Mouse (Mus musculus) CD4-positive, CD25-positive, alpha-beta regulatory T cell, adult 9 weeks (primary cell): ENCODE measurements around the gene AI854703. TPM values are rescaled to one million over a fixed set of nuclear protein-coding genes. Genes with fewer than 3 reads are reported as not detected.

Experiments
- polyA plus RNA-seq: library from polyadenylated mRNA; unstranded; fragments of 100-300 nt; shearing (Covaris generic); gene quantifications from one replicate; pipeline ENCODE4 v1.2.1, GENCODE M21; 2017

Gene AI854703
- polyA plus RNA-seq: 5.2 TPM

DNA sequence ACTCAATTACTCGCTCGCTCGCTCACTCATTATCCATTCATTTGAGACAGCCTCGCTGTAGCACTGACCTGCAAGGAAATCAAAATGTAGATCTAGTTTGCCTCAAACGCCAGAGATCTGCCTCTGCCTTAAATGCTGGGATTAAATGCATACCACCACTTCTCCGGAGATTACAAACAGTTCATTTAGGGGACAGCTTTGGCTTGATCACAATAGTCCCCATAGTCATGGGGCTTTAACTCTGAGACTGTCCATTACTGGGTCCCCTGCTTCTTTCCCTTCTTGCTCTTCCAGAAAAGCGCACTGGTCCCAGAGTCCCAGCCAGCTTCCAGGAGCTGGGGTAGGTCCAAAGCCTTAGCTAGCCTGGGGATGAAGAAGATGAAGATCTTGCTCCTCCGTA, at the start of gene AI854703:
Gene AI854703 (plus strand): TSS at position 301 of the 400 bp plus-strand sequence.

DNA sequence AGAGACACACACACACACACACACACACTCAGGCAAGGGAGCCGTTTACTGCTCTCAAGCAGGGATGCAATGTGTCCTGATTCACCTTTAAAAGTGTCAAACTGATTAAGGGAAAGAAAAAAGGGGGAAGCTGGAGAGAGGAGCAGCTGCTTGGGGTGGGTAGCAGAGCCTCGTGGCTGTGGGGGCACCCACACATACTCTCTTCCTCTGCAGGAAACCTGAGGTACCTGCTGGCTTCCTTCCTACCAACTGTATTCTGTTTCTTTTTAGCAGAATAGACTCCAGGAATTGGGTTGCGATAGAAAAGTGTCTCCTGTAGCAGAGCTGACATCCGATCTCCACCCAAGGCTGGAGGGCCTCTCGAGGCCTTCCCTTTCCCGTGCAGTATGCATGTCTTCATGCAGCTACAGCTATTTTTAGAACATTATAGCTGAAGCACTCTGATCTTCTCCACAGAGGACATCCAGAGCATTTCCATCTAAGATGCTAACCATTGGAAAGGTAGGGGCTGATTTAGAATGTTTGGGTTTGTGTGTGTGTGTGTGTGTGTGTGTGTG, 37.3 kb upstream of the AI854703 start, which contains the start of gene Gm45021:
Gene Gm45021 (plus strand): TSS at position 417 of the 557 bp plus-strand sequence.

DNA sequence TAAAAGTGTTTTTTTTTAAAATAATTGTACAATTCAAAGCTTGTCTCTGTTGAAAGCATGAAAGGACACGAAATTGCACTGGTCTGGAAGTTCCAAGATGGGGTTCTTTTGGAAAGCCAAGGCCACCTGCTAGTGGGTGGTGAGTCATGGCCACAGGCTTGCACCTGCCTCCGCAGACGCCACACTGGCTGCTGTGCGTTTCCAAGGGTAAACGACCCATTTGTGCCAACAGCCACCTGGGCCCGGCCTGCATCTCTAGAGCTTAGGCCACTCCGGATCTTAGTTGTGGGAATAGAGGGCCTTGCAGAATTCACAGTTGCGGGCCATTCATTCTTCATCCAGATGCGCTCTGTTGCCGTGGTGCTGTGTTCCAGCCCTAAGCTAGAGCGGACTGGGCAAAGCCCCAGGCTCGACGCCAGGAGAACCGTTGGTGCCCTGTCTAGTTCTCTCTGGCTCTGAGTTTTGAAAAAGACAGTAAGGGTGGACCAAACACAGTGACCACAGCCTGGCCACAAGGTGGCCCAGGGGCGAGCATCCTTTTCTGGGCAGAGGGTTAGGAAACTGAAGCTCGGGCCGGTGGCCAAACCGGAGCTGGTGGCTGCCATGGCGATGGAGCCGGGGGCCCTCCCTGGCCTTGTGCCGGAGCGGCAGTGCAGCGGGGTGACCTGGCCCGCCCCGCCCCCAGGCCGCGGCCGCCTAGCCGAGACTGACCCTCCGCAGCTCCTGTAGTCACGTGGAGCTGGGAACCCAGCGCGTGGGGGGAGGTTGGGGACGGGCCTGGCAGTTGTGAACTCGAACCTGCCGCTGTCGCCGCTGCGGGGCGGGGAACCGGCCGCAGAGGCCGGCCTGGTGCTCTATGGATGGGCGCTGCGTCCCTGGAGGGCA, 33.2 kb upstream of the AI854703 start, which contains the start of the genes Repin1 and Gm44965:
Gene Repin1 (plus strand): TSS at position 726 of the 885 bp plus-strand sequence.
Gene Gm44965 (plus strand): TSS at position 784 of the 885 bp plus-strand sequence.

DNA sequence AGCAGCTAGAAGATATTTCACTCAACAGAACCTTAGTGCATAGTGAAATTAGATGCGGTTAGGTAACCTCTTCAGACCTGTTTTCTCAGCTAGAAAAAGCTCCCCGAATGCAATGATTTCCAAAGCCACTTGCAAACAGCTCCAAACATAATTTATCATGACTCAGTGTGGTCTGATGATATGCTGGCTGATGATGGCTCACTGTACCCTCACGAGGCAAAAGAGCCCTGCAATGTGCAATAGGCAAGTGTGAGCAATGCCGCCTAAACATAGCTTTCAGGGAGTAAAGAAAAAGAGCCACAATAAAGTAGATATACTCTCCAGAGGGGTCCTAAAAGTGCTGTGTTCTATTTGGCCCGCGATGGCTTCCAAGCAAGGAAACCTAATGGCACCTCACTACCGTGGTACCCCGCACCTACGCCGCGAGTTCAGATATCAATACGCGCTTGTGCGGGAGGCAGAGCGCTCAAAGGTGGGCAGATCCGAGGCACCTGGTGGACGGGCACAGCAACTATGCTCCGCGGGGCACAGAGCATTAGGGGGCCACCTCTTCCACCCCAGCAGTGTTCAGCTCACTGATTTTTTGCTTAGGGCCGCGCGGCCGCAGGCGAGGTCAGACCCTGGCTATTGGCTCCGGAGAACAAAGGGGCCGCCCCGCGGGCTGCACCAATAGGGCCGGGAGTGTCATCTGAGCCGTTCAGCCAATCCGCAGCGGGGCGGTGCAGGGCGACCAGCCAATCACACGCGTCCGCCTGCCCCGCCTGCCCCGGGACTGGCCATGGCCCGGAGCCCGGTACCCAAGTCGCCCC, 25.1 kb upstream of the AI854703 start, which contains the start of gene Zfp775:
Gene Zfp775 (plus strand): TSS at position 793 of the 809 bp plus-strand sequence.

DNA sequence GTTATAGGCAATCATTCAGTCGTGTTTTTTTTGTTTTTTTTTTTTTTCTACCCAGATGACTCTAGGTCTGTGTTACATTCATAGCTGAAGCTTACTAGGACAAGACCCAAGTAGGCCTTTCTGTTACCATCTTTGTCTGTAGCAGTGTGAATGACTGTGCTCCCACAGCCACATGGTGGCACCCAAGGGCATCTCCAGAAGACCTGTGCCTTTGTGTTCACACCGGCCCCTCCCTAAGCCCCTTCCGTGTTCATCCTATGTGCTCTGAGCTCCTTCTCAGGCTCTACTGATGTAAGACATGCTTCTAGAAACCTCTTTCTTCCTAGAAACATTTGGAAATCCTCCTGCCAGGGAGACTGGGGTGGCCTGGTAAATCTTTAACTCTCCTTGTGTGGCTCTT, 20.4 kb downstream of the AI854703 start, which contains the start of gene Gimap8:
Gene Gimap8 (plus strand): TSS at position 240 of the 400 bp plus-strand sequence.

DNA sequence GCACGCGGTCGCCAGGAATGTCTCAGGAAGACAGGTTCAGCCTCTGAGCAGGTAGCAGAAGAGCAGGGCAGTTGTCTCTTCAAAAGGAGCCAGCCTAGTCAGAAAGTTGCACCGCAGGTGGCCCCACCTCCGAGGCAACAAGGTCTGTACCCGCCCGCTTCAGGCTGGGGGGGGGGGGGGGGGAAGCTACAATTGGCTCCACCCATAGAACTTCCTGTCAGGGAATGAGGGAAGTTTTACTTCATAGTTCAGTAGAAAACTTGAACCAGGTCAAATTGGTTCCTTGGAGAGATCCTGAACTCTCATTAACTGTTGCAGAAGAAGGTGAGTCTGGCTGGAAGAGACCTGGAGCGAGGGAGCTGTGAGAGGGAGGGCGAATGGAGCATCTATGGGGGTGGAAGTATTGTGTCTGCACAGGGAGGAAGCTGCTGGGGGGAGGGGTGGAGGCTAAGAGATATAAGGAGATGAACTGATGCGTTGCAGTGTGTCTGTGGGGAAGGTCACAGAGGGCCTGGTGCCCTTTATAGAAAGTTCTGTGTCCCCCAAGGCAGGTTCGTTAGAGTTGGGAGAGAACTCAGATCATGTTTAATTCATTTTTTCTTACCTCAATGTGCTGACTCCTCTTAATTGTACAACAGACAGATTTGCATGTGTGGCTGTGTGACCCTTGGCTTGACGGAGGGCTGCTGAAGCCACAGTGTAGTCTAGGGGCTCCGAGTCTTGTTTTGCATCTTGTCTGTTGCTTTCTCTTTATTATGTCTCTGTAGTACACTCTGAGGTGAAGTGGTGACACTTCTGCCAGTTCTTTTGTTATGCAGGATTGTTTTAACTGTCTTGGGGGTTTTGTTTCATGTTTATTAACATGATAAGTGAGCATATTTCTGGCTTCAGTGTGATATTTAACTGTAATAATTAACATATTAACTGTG, 49.6 kb downstream of the AI854703 start, which contains the start of gene Gimap9:
Gene Gimap9 (plus strand): TSS at position 199 of the 929 bp plus-strand sequence.

Other genes with a start within 250 kb of the AI854703 start
- 34.6 TPM for gene Krba1, start 231.2 kb upstream of the AI854703 start, polyA plus RNA-seq
- 14.2 TPM for gene Zfp467, start 180.9 kb upstream of the AI854703 start, polyA plus RNA-seq
- gene Sspo, start 178.5 kb upstream of the AI854703 start, polyA plus RNA-seq: 0.21 TPM
- 0.29 TPM for gene Atp6v0e2, start 89.1 kb upstream of the AI854703 start, polyA plus RNA-seq
- gene Lrrc61, start 72.0 kb upstream of the AI854703 start, polyA plus RNA-seq: 57.5 TPM
- not detected for gene Rarres2, start 54.0 kb upstream of the AI854703 start, polyA plus RNA-seq
- gene Gm45021, start 37.2 kb upstream of the AI854703 start, polyA plus RNA-seq: not detected
- 3.4 TPM for gene Repin1, start 32.9 kb upstream of the AI854703 start, polyA plus RNA-seq
- gene Gm44965, start 32.8 kb upstream of the AI854703 start, polyA plus RNA-seq: not detected
- gene Zfp775, start 24.7 kb upstream of the AI854703 start, polyA plus RNA-seq: 3.3 TPM
- gene Gimap8, start 20.5 kb downstream of the AI854703 start, polyA plus RNA-seq: 194 TPM
- 285 TPM for gene Gimap9, start 49.4 kb downstream of the AI854703 start, polyA plus RNA-seq
- 1,424 TPM for gene Gimap4, start 57.8 kb downstream of the AI854703 start, polyA plus RNA-seq
- gene Gimap6, start 81.5 kb downstream of the AI854703 start, polyA plus RNA-seq: 1,045 TPM
- 29.9 TPM for gene Gm28053, start 91.8 kb downstream of the AI854703 start, polyA plus RNA-seq
- gene Gimap7, start 91.9 kb downstream of the AI854703 start, polyA plus RNA-seq: 306 TPM
- gene Gimap1, start 112.3 kb downstream of the AI854703 start, polyA plus RNA-seq: 196 TPM
- 259 TPM for gene Gimap5, start 119.4 kb downstream of the AI854703 start, polyA plus RNA-seq
- 2,133 TPM for gene Gimap3, start 144.1 kb downstream of the AI854703 start, polyA plus RNA-seq
- 12.9 TPM for gene Tmem176a, start 214.2 kb downstream of the AI854703 start, polyA plus RNA-seq
- gene Tmem176b, start 214.7 kb downstream of the AI854703 start, polyA plus RNA-seq: 18.8 TPM
- gene Aoc1, start 246.1 kb downstream of the AI854703 start, polyA plus RNA-seq: not detected